Mouse (Mus musculus) ovary, postnatal 10 days (tissue): ENCODE results near the gene Kank1.

ENCODE experiments used
- DNase-seq: peaks from one replicate; pipeline ENCODE4 v3.0.0; 2022; ENCODE audit warnings: low spot score

Gene Kank1

GRCm38 (mm10) chr19:25236596-25237491, at the start of gene Kank1:
Gene Kank1 (plus strand): TSS chr19:25236975.
- peak; percentile 67 for DNase-seq

GRCm38 (mm10) chr19:25187681-25188080, 49.1 kb upstream of the Kank1 start:
- DNase-seq: no peak

GRCm38 (mm10) chr19:25193751-25194150, 43.0 kb upstream of the Kank1 start:
- no peak for DNase-seq

GRCm38 (mm10) chr19:25200081-25200860, 36.5 kb upstream of the Kank1 start:
- DNase-seq: no peak

GRCm38 (mm10) chr19:25203077-25203476, 33.7 kb upstream of the Kank1 start:
- no peak for DNase-seq

- DNase-seq: no peak
Observed at GRCm38 (mm10) chr19:25206969-25207368, 29.8 kb upstream of the Kank1 start.

- no peak for DNase-seq
Observed at GRCm38 (mm10) chr19:25207731-25208361, 28.9 kb upstream of the Kank1 start.

GRCm38 (mm10) chr19:25208596-25209110, 28.1 kb upstream of the Kank1 start:
- no peak for DNase-seq

GRCm38 (mm10) chr19:25220611-25221010, 16.2 kb upstream of the Kank1 start:
- DNase-seq: no peak

GRCm38 (mm10) chr19:25221964-25222640, 14.7 kb upstream of the Kank1 start:
- DNase-seq: no peak

GRCm38 (mm10) chr19:25230058-25230974, 6.5 kb upstream of the Kank1 start:
- DNase-seq: no peak

GRCm38 (mm10) chr19:25230975-25231334, 5.8 kb upstream of the Kank1 start:
- DNase-seq: no peak

- no peak for DNase-seq
Observed at GRCm38 (mm10) chr19:25232032-25232431, 4.7 kb upstream of the Kank1 start.

GRCm38 (mm10) chr19:25237492-25238040, 791 bp downstream of the Kank1 start:
- DNase-seq: peak; percentile 41

- DNase-seq: no peak
Observed at GRCm38 (mm10) chr19:25238121-25238520, 1.3 kb downstream of the Kank1 start.

GRCm38 (mm10) chr19:25243566-25243965, 6.8 kb downstream of the Kank1 start:
- DNase-seq: no peak

GRCm38 (mm10) chr19:25246062-25246461, 9.3 kb downstream of the Kank1 start:
- no peak for DNase-seq

GRCm38 (mm10) chr19:25247858-25248552, 11.2 kb downstream of the Kank1 start:
- DNase-seq: no peak

GRCm38 (mm10) chr19:25249230-25249629, 12.5 kb downstream of the Kank1 start:
- DNase-seq: no peak
